Mouse (Mus musculus) kidney, embryonic 15.5 days (tissue): ENCODE results near the gene Zfp655. TPM values are rescaled to one million over a fixed set of nuclear protein-coding genes. Genes with fewer than 3 reads are reported as not detected.
"Not testable (repeated sequence)": the region's sequence is repeated elsewhere in the genome, so short reads cannot be mapped to it uniquely, and the experiment has no call there.

Experiments
- ATAC-seq: fragments of 200-750 bp; cut with Nextera tagmentation; replicated peaks from 2 replicates; pipeline ENCODE4 v1.8.0; 2017; ENCODE audit warnings: moderate TSS enrichment; ENCODE audit not compliant: low FRiP score
- H3K27ac ChIP-seq: fragments of 300-500 bp; sonication (generic); 2 replicates; pipeline ENCODE4 v1.5.1; 2015; ENCODE audit warnings: mild to moderate bottlenecking, inconsistent platforms
- H3K27me3 ChIP-seq: fragments of 300-500 bp; sonication (generic); 2 replicates; pipeline ENCODE4 v1.6.1; 2015; ENCODE audit warnings: inconsistent platforms
- H3K36me3 ChIP-seq: fragments of 300-500 bp; sonication (generic); 2 replicates; pipeline ENCODE4 v1.6.1; 2015; ENCODE audit warnings: inconsistent platforms
- H3K4me1 ChIP-seq: fragments of 300-500 bp; sonication (generic); 2 replicates; pipeline ENCODE4 v1.6.1; 2015; ENCODE audit warnings: inconsistent platforms
- H3K4me2 ChIP-seq: fragments of 300-500 bp; sonication (generic); 2 replicates; pipeline ENCODE4 v1.6.1; 2015; ENCODE audit warnings: moderate library complexity, mild to moderate bottlenecking, inconsistent platforms
- H3K4me3 ChIP-seq: fragments of 300-500 bp; sonication (generic); replicated peaks from 2 replicates; pipeline ENCODE4 v1.5.1; 2015; ENCODE audit warnings: mild to moderate bottlenecking, inconsistent platforms
- H3K9ac ChIP-seq: fragments of 300-500 bp; sonication (generic); 2 replicates; pipeline ENCODE4 v1.6.1; 2015; ENCODE audit warnings: mild to moderate bottlenecking, inconsistent platforms
- H3K9me3 ChIP-seq: fragments of 300-500 bp; sonication (generic); replicated peaks from 2 replicates; pipeline ENCODE4 v1.6.1; 2016; ENCODE audit warnings: inconsistent platforms
- WGBS: fragments of 180-500 bp; shearing (Covaris S2); methylation state at CpG from one replicate; pipeline ENCODE4 v1.1.7; 2015; ENCODE audit warnings: mixed read lengths; 5-methylcytosine and 5-hydroxymethylcytosine counted together
- polyA plus RNA-seq: library from polyadenylated mRNA; unstranded; fragments of >200 nt; fragmentation: Nextera tagmentation; extraction: Ambion mirVana; gene quantifications from 2 replicates; pipeline ENCODE4 v1.2.1, GENCODE M21; 2015

Zfp655 gene
- polyA plus RNA-seq, 1 experiment from 2014 or later = 31.3 TPM

- 63% methylated on average over 2 of the region's 2 CpGs for WGBS
- H3K4me3 ChIP-seq = no peak overlapping the region
- no peak overlapping the region for H3K9ac ChIP-seq
- no peaks in the 10 kb centered on the region for H3K27me3 ChIP-seq
- no peak overlapping the region for H3K4me2 ChIP-seq
- peaks cover 3% of the 10 kb centered on the region for H3K4me1 ChIP-seq
- no peak overlapping the region for H3K27ac ChIP-seq
- ATAC-seq = no peak
- H3K9me3 ChIP-seq = no peaks in the 10 kb centered on the region
- peaks cover 7% of the 10 kb centered on the region for H3K36me3 ChIP-seq
These were observed 5.1 kb upstream of the Zfp655 start for GRCm38 (mm10) chr5:145226453-145226852.

- not testable (repeated sequence) for H3K4me2 ChIP-seq, ATAC-seq, H3K9me3 ChIP-seq, H3K9ac ChIP-seq, H3K27me3 ChIP-seq, H3K4me3 ChIP-seq, H3K27ac ChIP-seq
- Histone ChIP-seq H3K4me1 (peaks cover 15% of the 10 kb centered on the region), H3K36me3 (peaks cover 10% of the 10 kb centered on the region)
- WGBS = 88% methylated on average over 6 of the region's 6 CpGs
These were observed 2.2 kb upstream of the Zfp655 start for GRCm38 (mm10) chr5:145229283-145229682.

- no peak for ATAC-seq
- Histone ChIP-seq H3K27me3 (no peaks in the 10 kb centered on the region), H3K4me1 (peaks cover 15% of the 10 kb centered on the region), H3K36me3 (peaks cover 24% of the 10 kb centered on the region), H3K4me3 (peak overlapping the region; percentile 92; the same call in 1 of the 2 replicates), H3K27ac (peak overlapping the region; percentile 86; the same call in 1 of the 2 replicates), H3K9ac (no peak overlapping the region), H3K9me3 (no peaks in the 10 kb centered on the region), H3K4me2 (peak overlapping the region; percentile 75; the same call in 1 of the 2 replicates)
- 81% methylated on average over 4 of the region's 4 CpGs for WGBS
These were observed 874 bp upstream of the Zfp655 start for GRCm38 (mm10) chr5:145230641-145231040.

- Histone ChIP-seq H3K9me3 (no peaks in the 10 kb centered on the region), H3K9ac (peak overlapping the region; percentile 96), H3K27ac (peak overlapping the region; percentile 86), H3K4me3 (peak overlapping the region; percentile 92), H3K36me3 (peaks cover 36% of the 10 kb centered on the region), H3K27me3 (no peaks in the 10 kb centered on the region), H3K4me1 (peaks cover 15% of the 10 kb centered on the region), H3K4me2 (peak overlapping the region; percentile 75)
- peak; percentile 67 for ATAC-seq
- WGBS = under 1% methylated on average over 39 of the region's 49 CpGs
These were observed 437 bp downstream of the Zfp655 start for GRCm38 (mm10) chr5:145231893-145232411.

- H3K27ac ChIP-seq = no peak overlapping the region
- H3K9ac ChIP-seq = no peak overlapping the region
- ATAC-seq = no peak
- peaks cover 61% of the 10 kb centered on the region for H3K36me3 ChIP-seq
- H3K4me1 ChIP-seq = peaks cover 15% of the 10 kb centered on the region
- no peaks in the 10 kb centered on the region for H3K27me3 ChIP-seq
- no peaks in the 10 kb centered on the region for H3K9me3 ChIP-seq
- no peak overlapping the region for H3K4me3 ChIP-seq
- no peak overlapping the region for H3K4me2 ChIP-seq
These were observed 3.1 kb downstream of the Zfp655 start for GRCm38 (mm10) chr5:145234636-145235035.

GRCm38 (mm10) chr5:145249520-145249919, 18.0 kb downstream of the Zfp655 start:
- no peaks in the 10 kb centered on the region for H3K4me1 ChIP-seq
- H3K9ac ChIP-seq = no peak overlapping the region
- H3K27me3 ChIP-seq = no peaks in the 10 kb centered on the region
- H3K27ac ChIP-seq = no peak overlapping the region
- ATAC-seq = no peak
- peaks cover 74% of the 10 kb centered on the region for H3K36me3 ChIP-seq
- 97% methylated on average over 3 of the region's 3 CpGs for WGBS
- H3K4me2 ChIP-seq = no peak overlapping the region
- no peak overlapping the region for H3K4me3 ChIP-seq
- H3K9me3 ChIP-seq = no peaks in the 10 kb centered on the region

- not testable (repeated sequence) for H3K9me3 ChIP-seq
These were observed 42.1 kb downstream of the Zfp655 start for GRCm38 (mm10) chr5:145273568-145273967.

GRCm38 (mm10) chr5:145279948-145280347, 48.4 kb downstream of the Zfp655 start:
- 89% methylated on average over 2 of the region's 2 CpGs for WGBS
- peak overlapping the region; percentile 76; the same call in 1 of the 2 replicates for H3K4me2 ChIP-seq

More at GRCm38 (mm10) chr5:145273568-145273967, 42.1 kb downstream of the Zfp655 start:
- 88% methylated on average over 2 of the region's 2 CpGs for WGBS
- H3K36me3 ChIP-seq, H3K9ac ChIP-seq, H3K4me1 ChIP-seq, ATAC-seq, H3K27ac ChIP-seq, H3K27me3 ChIP-seq, H3K4me3 ChIP-seq, H3K4me2 ChIP-seq: not testable (repeated sequence)

GRCm38 (mm10) chr5:145280371-145281143, 49.0 kb downstream of the Zfp655 start, which contains the start of gene Zscan25:
Gene Zscan25 (plus strand): TSS chr5:145280500.
- no peaks in the 10 kb centered on the region for H3K9me3 ChIP-seq
- peaks cover 32% of the 10 kb centered on the region for H3K36me3 ChIP-seq
- H3K27me3 ChIP-seq = no peaks in the 10 kb centered on the region
- peak within 1 kb of the TSS; percentile 83 for H3K9ac ChIP-seq
- peak within 1 kb of the TSS; percentile 94 for H3K4me3 ChIP-seq
- WGBS = under 1% methylated on average over 50 of the region's 50 CpGs
- peak; percentile 100 for ATAC-seq
- H3K4me1 ChIP-seq = peaks cover 13% of the 10 kb centered on the region; the same call in 1 of the 2 replicates
- peak within 1 kb of the TSS; percentile 93 for H3K27ac ChIP-seq
- H3K4me2 ChIP-seq = peak within 1 kb of the TSS; percentile 76

More at GRCm38 (mm10) chr5:145279948-145280347, 48.4 kb downstream of the Zfp655 start:
- peaks cover 13% of the 10 kb centered on the region; the same call in 1 of the 2 replicates for H3K4me1 ChIP-seq
- H3K27ac ChIP-seq = no peak overlapping the region
- ATAC-seq = peak; percentile 12; the same call in 1 of the 2 replicates
- H3K36me3 ChIP-seq = peaks cover 26% of the 10 kb centered on the region
- H3K9ac ChIP-seq = no peak overlapping the region
- no peaks in the 10 kb centered on the region for H3K27me3 ChIP-seq
- peak overlapping the region; percentile 94 for H3K4me3 ChIP-seq
- H3K9me3 ChIP-seq = no peaks in the 10 kb centered on the region

- Histone ChIP-seq H3K9me3 (no peaks in the 10 kb centered on the region), H3K36me3 (peaks cover 97% of the 10 kb centered on the region), H3K4me3 (no peak overlapping the region), H3K9ac (no peak overlapping the region), H3K27ac (no peak overlapping the region), H3K27me3 (no peaks in the 10 kb centered on the region), H3K4me1 (no peaks in the 10 kb centered on the region), H3K4me2 (no peak overlapping the region)
- 95% methylated on average over 5 of the region's 5 CpGs for WGBS
- ATAC-seq = no peak
These were observed 56.9 kb downstream of the Zfp655 start for GRCm38 (mm10) chr5:145288382-145288781.

GRCm38 (mm10) chr5:145290697-145291096, 59.2 kb downstream of the Zfp655 start:
- WGBS = 98% methylated on average over 16 of the region's 16 CpGs
- H3K9ac ChIP-seq = no peak overlapping the region
- no peaks in the 10 kb centered on the region for H3K9me3 ChIP-seq
- ATAC-seq = no peak
- no peak overlapping the region for H3K27ac ChIP-seq
- H3K36me3 ChIP-seq = peaks cover 89% of the 10 kb centered on the region
- no peak overlapping the region for H3K4me2 ChIP-seq
- H3K4me3 ChIP-seq = no peak overlapping the region
- H3K4me1 ChIP-seq = no peaks in the 10 kb centered on the region
- H3K27me3 ChIP-seq = no peaks in the 10 kb centered on the region

- no peaks in the 10 kb centered on the region for H3K4me1 ChIP-seq
- no peak overlapping the region for H3K27ac ChIP-seq
- no peak for ATAC-seq
- H3K4me2 ChIP-seq = no peak overlapping the region
- H3K9me3 ChIP-seq = no peaks in the 10 kb centered on the region
- no peaks in the 10 kb centered on the region for H3K27me3 ChIP-seq
- WGBS = 89% methylated on average over 6 of the region's 6 CpGs
- peaks cover 73% of the 10 kb centered on the region for H3K36me3 ChIP-seq
- no peak overlapping the region for H3K4me3 ChIP-seq
- no peak overlapping the region for H3K9ac ChIP-seq
These were observed 60.9 kb downstream of the Zfp655 start for GRCm38 (mm10) chr5:145292398-145292797.
